Mouse (Mus musculus) neural tube, embryonic 14.5 days (tissue): ENCODE measurements around the gene Nepro. TPM values are rescaled to one million over a fixed set of nuclear protein-coding genes. Genes with fewer than 3 reads are reported as not detected.

ENCODE experiments used
- ATAC-seq: fragments of 200-750 bp; cut with Nextera tagmentation; 2 replicates; pipeline ENCODE4 v1.8.0; 2017; ENCODE audit warnings: low read depth, mild to moderate bottlenecking, moderate TSS enrichment, moderate library complexity
- H3K27ac ChIP-seq: fragments of 300-500 bp; sonication (generic); 2 replicates; pipeline ENCODE4 v1.5.1; 2014; ENCODE audit warnings: low read depth, mild to moderate bottlenecking, control low read depth, low read length, moderate library complexity, mixed read lengths
- H3K27me3 ChIP-seq: fragments of 300-500 bp; sonication (generic); 2 replicates; pipeline ENCODE4 v1.6.1; 2014; ENCODE audit warnings: low read length; ENCODE audit not compliant: control insufficient read depth, insufficient read depth
- H3K36me3 ChIP-seq: fragments of 300-500 bp; sonication (generic); 2 replicates; pipeline ENCODE4 v1.6.1; 2014; ENCODE audit warnings: low read length, mixed read lengths; ENCODE audit not compliant: control insufficient read depth, insufficient read depth
- H3K4me1 ChIP-seq: fragments of 300-500 bp; sonication (generic); 2 replicates; pipeline ENCODE4 v1.6.1; 2014; ENCODE audit warnings: low read length; ENCODE audit not compliant: control insufficient read depth, insufficient read depth
- H3K4me2 ChIP-seq: fragments of 300-500 bp; sonication (generic); 2 replicates; pipeline ENCODE4 v1.6.1; 2014; ENCODE audit warnings: mild to moderate bottlenecking, low read depth, low read length, control low read depth
- H3K4me3 ChIP-seq: fragments of 300-500 bp; sonication (generic); 2 replicates; pipeline ENCODE4 v1.5.1; 2014; ENCODE audit warnings: low read depth, low read length, control low read depth, mixed read lengths
- H3K9ac ChIP-seq: fragments of 300-500 bp; sonication (generic); replicated peaks from 2 replicates; pipeline ENCODE4 v1.6.1; 2014; ENCODE audit warnings: low read depth, mild to moderate bottlenecking, control low read depth, low read length, mixed read lengths
- H3K9me3 ChIP-seq: fragments of 300-500 bp; sonication (generic); 2 replicates; pipeline ENCODE4 v1.6.1; 2016; ENCODE audit warnings: low read length; ENCODE audit not compliant: control insufficient read depth
- WGBS: fragments of 180-500 bp; shearing (Covaris S2); extraction: QIAGEN DNeasy Blood & Tissue Kit; methylation state at CpG from one replicate; pipeline ENCODE4 v1.1.7; 2014; 5-methylcytosine and 5-hydroxymethylcytosine counted together
- polyA plus RNA-seq: library from polyadenylated mRNA; unstranded; fragments of >200 nt; fragmentation: Nextera tagmentation; extraction: Ambion mirVana; gene quantifications from 2 replicates; pipeline ENCODE4 v1.2.1, GENCODE M21; 2014

The Nepro gene
- polyA plus RNA-seq, 1 experiment from 2014 or later: 5.4 TPM

GRCm38 (mm10) chr16:44687719-44688420 is 36.2 kb upstream of the Nepro start:
- Histone ChIP-seq H3K4me2 (peak overlapping the region; percentile 42), H3K9me3 (no peaks in the 10 kb centered on the region), H3K9ac (no peak overlapping the region), H3K4me1 (peaks cover 22% of the 10 kb centered on the region), H3K36me3 (no peaks in the 10 kb centered on the region), H3K27me3 (no peaks in the 10 kb centered on the region), H3K4me3 (no peak overlapping the region), H3K27ac (peak overlapping the region; percentile 72)
- ATAC-seq: peak; percentile 36
- WGBS: 6% methylated on average over 18 of the region's 18 CpGs

GRCm38 (mm10) chr16:44688507-44688906 is 35.6 kb upstream of the Nepro start:
- Histone ChIP-seq H3K4me1 (peaks cover 22% of the 10 kb centered on the region), H3K4me3 (no peak overlapping the region), H3K27me3 (no peaks in the 10 kb centered on the region), H3K27ac (peak overlapping the region; percentile 53), H3K9me3 (no peaks in the 10 kb centered on the region), H3K9ac (no peak overlapping the region), H3K4me2 (peak overlapping the region; percentile 42; the same call in 1 of the 2 replicates), H3K36me3 (no peaks in the 10 kb centered on the region)
- no peak for ATAC-seq
- 3% methylated on average over 4 of the region's 4 CpGs for WGBS

- H3K36me3 ChIP-seq: no peaks in the 10 kb centered on the region
- H3K4me2 ChIP-seq: no peak overlapping the region
- H3K4me1 ChIP-seq: peaks cover 13% of the 10 kb centered on the region
- H3K27ac ChIP-seq: no peak overlapping the region
- H3K9ac ChIP-seq: no peak overlapping the region
- 74% methylated on average over 2 of the region's 2 CpGs for WGBS
- no peak for ATAC-seq
- H3K4me3 ChIP-seq: no peak overlapping the region
- H3K9me3 ChIP-seq: no peaks in the 10 kb centered on the region
- H3K27me3 ChIP-seq: no peaks in the 10 kb centered on the region
Measured at GRCm38 (mm10) chr16:44690501-44690900, 33.6 kb upstream of the Nepro start.

GRCm38 (mm10) chr16:44691066-44691465 is 33.0 kb upstream of the Nepro start:
- Histone ChIP-seq H3K4me2 (no peak overlapping the region), H3K27me3 (no peaks in the 10 kb centered on the region), H3K4me1 (peaks cover 12% of the 10 kb centered on the region; the same call in 1 of the 2 replicates), H3K9ac (no peak overlapping the region), H3K4me3 (no peak overlapping the region), H3K36me3 (no peaks in the 10 kb centered on the region), H3K9me3 (no peaks in the 10 kb centered on the region), H3K27ac (no peak overlapping the region)
- 79% methylated on average over 2 of the region's 2 CpGs for WGBS
- ATAC-seq: no peak

DNA sequence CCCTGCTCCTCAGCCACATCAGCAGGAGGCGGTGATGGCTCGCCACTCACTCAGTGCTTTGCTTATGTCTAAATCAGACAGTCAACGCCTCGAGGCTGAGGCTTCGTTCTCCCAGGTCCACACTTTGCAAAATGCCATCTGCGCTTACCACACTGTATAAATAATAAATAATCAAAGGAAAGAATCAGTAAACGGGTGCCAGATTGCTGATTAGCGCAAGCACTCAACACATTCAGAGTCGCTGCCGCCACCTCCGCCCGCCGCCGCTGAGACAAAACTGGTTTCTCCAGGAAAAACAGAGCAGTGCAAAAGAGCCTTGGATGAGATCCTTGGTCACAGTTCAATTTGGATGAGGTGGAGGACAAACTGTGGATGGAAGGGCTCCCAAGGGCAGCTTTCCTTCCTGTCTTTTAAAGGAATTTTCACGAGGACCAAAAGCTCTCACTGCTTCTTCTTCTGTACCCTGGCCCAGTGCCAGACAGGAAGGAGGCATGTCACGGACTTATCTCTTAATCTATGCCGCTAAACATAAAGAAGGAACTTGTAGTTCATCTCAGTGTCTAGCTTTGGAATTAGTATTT is 32.5 kb upstream of the Nepro start:
- no peaks in the 10 kb centered on the region for H3K36me3 ChIP-seq
- no peaks in the 10 kb centered on the region for H3K9me3 ChIP-seq
- H3K4me2 ChIP-seq: peak overlapping the region; percentile 5; the same call in 1 of the 2 replicates
- H3K27me3 ChIP-seq: no peaks in the 10 kb centered on the region
- H3K27ac ChIP-seq: no peak overlapping the region
- no peak overlapping the region for H3K4me3 ChIP-seq
- WGBS: 56% methylated on average over 17 of the region's 17 CpGs
- H3K9ac ChIP-seq: no peak overlapping the region
- peaks cover 12% of the 10 kb centered on the region; the same call in 1 of the 2 replicates for H3K4me1 ChIP-seq
- ATAC-seq: no peak

DNA sequence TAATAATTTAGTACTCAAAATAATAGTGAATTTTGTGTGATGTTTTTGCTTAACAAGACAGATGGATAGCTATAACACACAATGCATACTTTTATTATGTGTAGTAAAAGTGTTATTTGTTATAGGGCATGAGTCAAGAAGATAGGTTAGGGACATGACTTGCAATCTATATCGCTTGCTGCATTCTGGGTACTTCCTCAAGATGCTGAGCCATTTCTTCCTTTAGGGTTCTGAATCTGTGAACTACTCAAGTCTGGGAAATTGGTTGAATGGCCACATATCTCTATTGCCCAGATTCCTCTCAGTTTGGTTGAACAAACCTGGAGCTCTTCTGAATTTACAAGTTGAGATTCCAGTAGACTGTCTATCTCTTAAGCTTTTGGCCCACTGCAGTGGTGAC is 31.6 kb upstream of the Nepro start:
- H3K9me3 ChIP-seq: no peaks in the 10 kb centered on the region
- H3K4me2 ChIP-seq: no peak overlapping the region
- no peaks in the 10 kb centered on the region for H3K36me3 ChIP-seq
- no peaks in the 10 kb centered on the region for H3K27me3 ChIP-seq
- no peak for ATAC-seq
- H3K27ac ChIP-seq: no peak overlapping the region
- 97% methylated on average over 1 of the region's 1 CpGs for WGBS
- H3K4me1 ChIP-seq: peaks cover 6% of the 10 kb centered on the region; the same call in 1 of the 2 replicates
- no peak overlapping the region for H3K9ac ChIP-seq
- H3K4me3 ChIP-seq: no peak overlapping the region

- H3K27ac ChIP-seq: no peak overlapping the region
- H3K9ac ChIP-seq: no peak overlapping the region
- no peaks in the 10 kb centered on the region for H3K9me3 ChIP-seq
- no peak overlapping the region for H3K4me2 ChIP-seq
- no peaks in the 10 kb centered on the region for H3K36me3 ChIP-seq
- no peaks in the 10 kb centered on the region for H3K27me3 ChIP-seq
- H3K4me3 ChIP-seq: no peak overlapping the region
- WGBS: 74% methylated on average over 6 of the region's 6 CpGs
- no peak for ATAC-seq
- H3K4me1 ChIP-seq: no peaks in the 10 kb centered on the region
Measured at GRCm38 (mm10) chr16:44693695-44694094, 30.4 kb upstream of the Nepro start.

DNA sequence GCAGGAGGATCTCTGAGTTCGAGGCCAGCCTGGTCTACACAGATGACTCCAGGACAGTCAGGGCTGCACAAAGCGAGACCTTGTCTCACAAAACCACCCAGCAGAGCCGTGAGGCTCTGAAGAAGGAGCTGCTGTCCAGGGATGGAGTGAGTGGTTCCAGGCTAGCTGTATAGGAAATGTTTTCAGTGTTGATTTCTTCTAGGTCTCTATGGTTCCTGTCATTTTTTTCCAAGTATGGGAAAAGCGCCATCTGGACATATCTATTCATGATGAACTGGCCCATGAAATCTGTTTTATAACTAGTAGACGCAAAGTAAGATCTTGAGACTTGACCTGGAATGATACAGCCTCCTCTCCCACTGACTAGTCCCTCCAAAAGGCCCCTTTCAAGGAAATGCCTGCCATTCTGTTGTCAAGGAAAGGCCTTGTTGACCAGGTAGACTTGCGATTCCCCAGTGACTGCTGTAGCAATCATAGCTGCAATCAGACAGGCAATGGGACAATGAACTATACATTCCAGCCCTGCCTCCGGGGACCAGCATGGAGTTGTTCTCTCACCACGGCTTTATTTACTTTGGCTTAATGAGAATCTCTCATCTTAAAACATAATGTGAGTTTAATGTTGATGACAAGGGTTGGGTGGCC is 28.8 kb upstream of the Nepro start:
- H3K4me1 ChIP-seq: no peaks in the 10 kb centered on the region
- no peaks in the 10 kb centered on the region for H3K36me3 ChIP-seq
- H3K27ac ChIP-seq: no peak overlapping the region
- ATAC-seq: no peak; the same call in 1 of the 2 replicates
- H3K27me3 ChIP-seq: no peaks in the 10 kb centered on the region
- 81% methylated on average over 8 of the region's 8 CpGs for WGBS
- H3K9ac ChIP-seq: no peak overlapping the region
- no peaks in the 10 kb centered on the region for H3K9me3 ChIP-seq
- H3K4me2 ChIP-seq: no peak overlapping the region
- no peak overlapping the region for H3K4me3 ChIP-seq
